Mouse (Mus musculus) kidney, embryonic 16.5 days (tissue): Measurements from ENCODE around the gene Naaladl2. TPM values are rescaled to one million over a fixed set of nuclear protein-coding genes. Genes with fewer than 3 reads are reported as not detected.
A peak's percentile ranks its signal among the peaks of the same experiment; 100 is the strongest.

Source experiments
- ATAC-seq: fragments of 200-750 bp; cut with Nextera tagmentation; 2 replicates; pipeline ENCODE4 v1.8.0; 2017; ENCODE audit warnings: moderate TSS enrichment; ENCODE audit not compliant: low FRiP score, low TSS enrichment
- H3K27ac ChIP-seq: fragments of 300-500 bp; sonication (generic); 2 replicates; pipeline ENCODE4 v1.5.1; 2014; ENCODE audit warnings: low read length
- H3K27me3 ChIP-seq: fragments of 300-500 bp; sonication (generic); 2 replicates; pipeline ENCODE4 v1.6.1; 2014; ENCODE audit warnings: low read length, control low read depth, mixed read lengths; ENCODE audit not compliant: insufficient read depth
- H3K36me3 ChIP-seq: fragments of 300-500 bp; sonication (generic); 2 replicates; pipeline ENCODE4 v1.6.1; 2014; ENCODE audit warnings: low read length, control low read depth, mixed read lengths; ENCODE audit not compliant: insufficient read depth
- H3K4me1 ChIP-seq: fragments of 300-500 bp; sonication (generic); 2 replicates; pipeline ENCODE4 v1.6.1; 2014; ENCODE audit warnings: low read length, control low read depth, mixed read lengths; ENCODE audit not compliant: insufficient read depth
- H3K4me2 ChIP-seq: fragments of 300-500 bp; sonication (generic); replicated peaks from 2 replicates; pipeline ENCODE4 v1.6.1; 2014; ENCODE audit warnings: low read depth, low read length
- H3K4me3 ChIP-seq: fragments of 300-500 bp; sonication (generic); 2 replicates; pipeline ENCODE4 v1.5.1; 2014; ENCODE audit warnings: mild to moderate bottlenecking, low read length
- H3K9ac ChIP-seq: fragments of 300-500 bp; sonication (generic); replicated peaks from 2 replicates; pipeline ENCODE4 v1.6.1; 2014; ENCODE audit warnings: low read length
- H3K9me3 ChIP-seq: fragments of 300-500 bp; sonication (generic); 2 replicates; pipeline ENCODE4 v1.6.1; 2016; ENCODE audit warnings: low read length, control low read depth
- WGBS: fragments of 180-500 bp; shearing (Covaris S2); extraction: QIAGEN DNeasy Blood & Tissue Kit; methylation state at CpG from one replicate; pipeline ENCODE4 v1.1.7; 2014; 5-methylcytosine and 5-hydroxymethylcytosine counted together
- polyA plus RNA-seq: library from polyadenylated mRNA; unstranded; fragments of >200 nt; fragmentation: Nextera tagmentation; extraction: Ambion mirVana; gene quantifications from 2 replicates; pipeline ENCODE4 v1.2.1, GENCODE M21; 2015

The Naaladl2 gene
- polyA plus RNA-seq, 1 experiment from 2014 or later: 3.3 TPM

GRCm38 (mm10) chr3:24719181-24719749 is 424.8 kb downstream of the Naaladl2 start:
- Histone ChIP-seq H3K36me3 (no peaks in the 10 kb centered on the region), H3K9ac (no peak overlapping the region), H3K4me3 (no peak overlapping the region), H3K4me2 (no peak overlapping the region), H3K4me1 (no peaks in the 10 kb centered on the region), H3K9me3 (no peaks in the 10 kb centered on the region), H3K27ac (no peak overlapping the region), H3K27me3 (no peaks in the 10 kb centered on the region)
- 69% methylated on average over 3 of the region's 3 CpGs for WGBS
- ATAC-seq: no peak

- Histone ChIP-seq H3K4me3 (no peak overlapping the region), H3K4me2 (no peak overlapping the region), H3K4me1 (no peaks in the 10 kb centered on the region), H3K36me3 (no peaks in the 10 kb centered on the region), H3K9me3 (no peaks in the 10 kb centered on the region), H3K27me3 (no peaks in the 10 kb centered on the region), H3K27ac (no peak overlapping the region), H3K9ac (no peak overlapping the region)
- ATAC-seq: no peak
- WGBS: 84% methylated on average over 3 of the region's 3 CpGs
Measured at GRCm38 (mm10) chr3:24714770-24715169, 429.3 kb downstream of the Naaladl2 start.

GRCm38 (mm10) chr3:24705778-24706423 is 438.2 kb downstream of the Naaladl2 start:
- H3K9ac ChIP-seq: no peak overlapping the region
- ATAC-seq: no peak
- 82% methylated on average over 4 of the region's 4 CpGs for WGBS
- H3K9me3 ChIP-seq: no peaks in the 10 kb centered on the region
- no peaks in the 10 kb centered on the region for H3K36me3 ChIP-seq
- H3K4me3 ChIP-seq: no peak overlapping the region
- no peak overlapping the region for H3K27ac ChIP-seq
- H3K27me3 ChIP-seq: no peaks in the 10 kb centered on the region
- no peak overlapping the region for H3K4me2 ChIP-seq
- no peaks in the 10 kb centered on the region for H3K4me1 ChIP-seq

GRCm38 (mm10) chr3:24690162-24690915 is 453.7 kb downstream of the Naaladl2 start:
- Histone ChIP-seq H3K9me3 (no peaks in the 10 kb centered on the region), H3K4me2 (no peak overlapping the region), H3K27me3 (no peaks in the 10 kb centered on the region), H3K4me3 (no peak overlapping the region), H3K27ac (no peak overlapping the region), H3K36me3 (no peaks in the 10 kb centered on the region), H3K9ac (no peak overlapping the region), H3K4me1 (no peaks in the 10 kb centered on the region)
- WGBS: 85% methylated on average over 2 of the region's 2 CpGs
- no peak for ATAC-seq

- 51% methylated on average over 3 of the region's 3 CpGs for WGBS
- no peak overlapping the region for H3K9ac ChIP-seq
- ATAC-seq: no peak
- H3K36me3 ChIP-seq: no peaks in the 10 kb centered on the region
- no peaks in the 10 kb centered on the region for H3K27me3 ChIP-seq
- no peak overlapping the region for H3K27ac ChIP-seq
- no peaks in the 10 kb centered on the region for H3K9me3 ChIP-seq
- no peaks in the 10 kb centered on the region for H3K4me1 ChIP-seq
- no peak overlapping the region for H3K4me3 ChIP-seq
- H3K4me2 ChIP-seq: no peak overlapping the region
Measured at GRCm38 (mm10) chr3:24670500-24670899, 473.6 kb downstream of the Naaladl2 start.

- Histone ChIP-seq H3K4me1 (no peaks in the 10 kb centered on the region), H3K27ac (no peak overlapping the region), H3K4me3 (no peak overlapping the region), H3K27me3 (no peaks in the 10 kb centered on the region), H3K9ac (no peak overlapping the region), H3K36me3 (no peaks in the 10 kb centered on the region), H3K4me2 (no peak overlapping the region), H3K9me3 (no peaks in the 10 kb centered on the region)
- no peak for ATAC-seq
- 64% methylated on average over 3 of the region's 3 CpGs for WGBS
Measured at GRCm38 (mm10) chr3:24668052-24668916, 475.8 kb downstream of the Naaladl2 start.

- Histone ChIP-seq H3K4me1 (no peaks in the 10 kb centered on the region), H3K9me3 (no peaks in the 10 kb centered on the region), H3K27ac (no peak overlapping the region), H3K9ac (no peak overlapping the region), H3K4me2 (no peak overlapping the region), H3K36me3 (no peaks in the 10 kb centered on the region), H3K4me3 (no peak overlapping the region), H3K27me3 (no peaks in the 10 kb centered on the region)
- no peak for ATAC-seq
- 56% methylated on average over 1 of the region's 1 CpGs for WGBS
Measured at GRCm38 (mm10) chr3:24665408-24665807, 478.7 kb downstream of the Naaladl2 start.

GRCm38 (mm10) chr3:24663749-24664148 is 480.3 kb downstream of the Naaladl2 start:
- H3K27me3 ChIP-seq: no peaks in the 10 kb centered on the region
- no peaks in the 10 kb centered on the region for H3K36me3 ChIP-seq
- no peaks in the 10 kb centered on the region for H3K9me3 ChIP-seq
- H3K4me1 ChIP-seq: no peaks in the 10 kb centered on the region
- H3K9ac ChIP-seq: no peak overlapping the region
- H3K4me2 ChIP-seq: no peak overlapping the region
- no peak overlapping the region for H3K4me3 ChIP-seq
- no peak overlapping the region for H3K27ac ChIP-seq
- no peak for ATAC-seq

GRCm38 (mm10) chr3:24630032-24630431 is 514.0 kb downstream of the Naaladl2 start:
- ATAC-seq: peak; percentile 71; the same call in 1 of the 2 replicates
- 17% methylated on average over 1 of the region's 1 CpGs for WGBS

More at GRCm38 (mm10) chr3:24630032-24630431, 514.0 kb downstream of the Naaladl2 start:
- Histone ChIP-seq H3K4me2 (no peak overlapping the region), H3K4me3 (no peak overlapping the region), H3K9ac (no peak overlapping the region), H3K4me1 (no peaks in the 10 kb centered on the region), H3K27me3 (no peaks in the 10 kb centered on the region), H3K9me3 (no peaks in the 10 kb centered on the region), H3K27ac (no peak overlapping the region), H3K36me3 (no peaks in the 10 kb centered on the region)
